Mouse (Mus musculus) spleen, adult 2 months (tissue): ENCODE measurements around the gene Unc119. TPM values are rescaled to one million over a fixed set of nuclear protein-coding genes. Genes with fewer than 3 reads are reported as not detected.

Experiments used
- DNase-seq, 2 experiments: peaks; one replicate each; pipeline versions ENCODE4 v3.0.0 to v3.0.0-alpha.2; 2012 to 2021; ENCODE audit warnings: low spot score in 2 of 2, low read depth in 1 of 2
- H3K27ac ChIP-seq: fragments of 200-500 bp; 2 replicates; pipeline ENCODE4 v1.5.1; 2012; ENCODE audit warnings: low read length, inconsistent platforms; ENCODE audit not compliant: insufficient read depth
- H3K27me3 ChIP-seq: fragments of 200-500 bp; 2 replicates; pipeline ENCODE4 v1.6.1; 2012; ENCODE audit warnings: mild to moderate bottlenecking, moderate library complexity, low read length, inconsistent platforms; ENCODE audit not compliant: control insufficient read depth, insufficient read depth
- H3K36me3 ChIP-seq: fragments of 200-500 bp; 2 replicates; pipeline ENCODE4 v1.6.1; 2012; ENCODE audit warnings: mild to moderate bottlenecking, low read length, inconsistent platforms; ENCODE audit not compliant: control insufficient read depth, insufficient read depth
- H3K4me1 ChIP-seq: fragments of 200-500 bp; 2 replicates; pipeline ENCODE4 v1.6.1; 2011; ENCODE audit warnings: inconsistent platforms; ENCODE audit not compliant: control insufficient read depth, insufficient read depth, insufficient read length
- H3K4me3 ChIP-seq: fragments of 200-500 bp; 2 replicates; pipeline ENCODE4 v1.5.1; 2011; ENCODE audit warnings: mild to moderate bottlenecking, inconsistent platforms; ENCODE audit not compliant: insufficient read depth, insufficient read length; ENCODE audit errors: extremely low read depth
- CTCF ChIP-seq: fragments of 200-500 bp; IDR thresholded peaks from 2 replicates; pipeline ENCODE4 v1.5.1; 2011; ENCODE audit warnings: mild to moderate bottlenecking, inconsistent platforms; ENCODE audit not compliant: insufficient read depth, insufficient read length, insufficient replicate concordance; ENCODE audit errors: extremely low read depth
- POLR2A ChIP-seq: fragments of 200-500 bp; IDR thresholded peaks from 2 replicates; pipeline ENCODE4 v1.6.1; 2011; ENCODE audit warnings: low read depth, low read length, inconsistent platforms
- WGBS: fragments of 180-500 bp; shearing (Covaris S2); methylation state at CpG from one replicate; pipeline ENCODE4 v1.1.7; 2018; 5-methylcytosine and 5-hydroxymethylcytosine counted together
- polyA plus RNA-seq: library from polyadenylated mRNA; depleted of rRNA; stranded (reverse); fragments of >200 nt; gene quantifications from 2 replicates; pipeline ENCODE4 v1.2.3, GENCODE M21; 2012

Unc119 gene
- polyA plus RNA-seq, 1 experiment: 66.6 TPM

DNA sequence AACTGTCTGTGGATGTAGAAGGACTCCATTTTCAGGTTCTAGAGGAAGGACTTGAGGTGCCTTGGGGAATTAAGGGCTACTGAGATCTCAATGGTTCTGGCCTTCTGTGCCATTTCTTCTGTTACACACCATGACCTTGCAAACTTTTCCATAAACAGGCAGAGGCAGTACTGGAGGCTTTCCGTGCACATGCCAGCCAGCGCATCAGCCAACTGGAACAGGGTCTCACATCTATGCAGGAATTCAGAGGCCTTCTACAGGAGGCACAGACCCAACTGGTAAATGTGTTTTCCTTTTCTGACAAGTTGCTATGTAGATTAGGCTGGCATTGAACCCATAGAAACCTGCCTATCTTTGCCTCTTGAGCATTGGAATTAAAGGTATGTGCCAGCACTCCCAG, 29.6 kb upstream of the Unc119 start:
- H3K27me3 ChIP-seq: no peaks in the 10 kb centered on the region
- H3K27ac ChIP-seq: no peak overlapping the region
- no peak overlapping the region for H3K4me3 ChIP-seq
- DNase-seq: no peak
- no peak for TF ChIP-seq POLR2A
- no peak for TF ChIP-seq CTCF
- H3K36me3 ChIP-seq: no peaks in the 10 kb centered on the region
- H3K4me1 ChIP-seq: peaks cover 4% of the 10 kb centered on the region; the same call in 1 of the 2 replicates
- 89% methylated on average over 2 of the region's 2 CpGs for WGBS

DNA sequence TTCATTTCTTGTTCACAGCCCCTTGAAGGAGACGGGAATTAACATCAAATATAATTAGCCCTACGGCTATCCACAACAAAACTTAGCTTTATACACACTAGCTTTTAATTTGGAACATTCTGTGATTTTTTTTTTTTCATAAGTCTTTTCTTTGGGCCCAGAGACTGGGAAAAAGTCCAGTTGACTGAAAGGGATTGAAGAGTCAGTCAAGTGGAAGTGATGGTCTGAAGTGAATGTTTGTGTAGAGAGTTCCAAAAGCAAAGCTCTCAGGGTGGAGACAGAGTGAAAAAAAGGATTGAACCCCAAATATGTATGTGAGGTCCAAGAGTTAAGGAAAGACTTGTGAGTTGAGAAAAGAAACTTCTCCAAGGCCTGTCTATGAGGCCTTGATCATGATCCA, 24.9 kb upstream of the Unc119 start:
- TF ChIP-seq POLR2A (no peak), CTCF (no peak)
- Histone ChIP-seq H3K27ac (no peak overlapping the region), H3K27me3 (no peaks in the 10 kb centered on the region), H3K36me3 (no peaks in the 10 kb centered on the region; the same call in 1 of the 2 replicates), H3K4me3 (no peak overlapping the region), H3K4me1 (peaks cover 10% of the 10 kb centered on the region)
- no peak for DNase-seq
- 94% methylated on average over 2 of the region's 2 CpGs for WGBS

DNA sequence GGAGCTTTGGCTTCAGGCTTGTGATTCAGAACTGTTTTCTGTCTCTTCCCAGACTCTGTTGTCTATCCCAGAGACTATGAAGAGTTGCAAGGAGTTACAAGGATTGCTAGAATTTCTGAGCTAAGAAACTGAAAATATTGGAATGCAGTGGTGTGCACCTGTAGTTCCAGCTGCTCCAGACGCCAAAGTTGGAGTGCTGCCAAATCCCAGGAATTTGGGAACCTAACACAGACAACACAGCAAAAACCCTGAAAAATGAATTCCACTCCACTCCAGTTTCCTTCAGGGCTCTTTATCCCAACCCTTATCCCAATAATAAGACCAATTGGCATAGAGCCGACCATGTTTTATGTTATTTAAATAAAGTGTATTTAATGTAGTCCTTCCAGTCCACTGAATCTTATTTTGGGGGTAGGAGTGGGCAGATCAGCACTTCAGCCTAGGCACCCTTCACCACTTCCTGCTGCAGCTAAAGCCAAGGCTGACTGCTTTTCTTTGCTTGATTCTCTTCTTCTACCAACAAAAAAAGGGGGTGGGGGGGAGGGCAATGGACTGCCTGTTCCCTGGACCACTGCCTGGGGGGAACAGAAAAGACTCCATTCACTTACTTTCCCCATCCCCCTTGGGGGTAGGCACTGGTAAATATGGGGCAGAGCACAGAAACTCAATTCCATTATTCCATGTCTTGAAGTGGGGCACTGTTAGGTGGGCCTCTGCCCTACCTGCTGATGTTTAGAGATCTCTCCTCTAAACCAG, 21.0 kb upstream of the Unc119 start:
- H3K27me3 ChIP-seq: no peaks in the 10 kb centered on the region
- no peaks in the 10 kb centered on the region; the same call in 1 of the 2 replicates for H3K36me3 ChIP-seq
- H3K4me3 ChIP-seq: no peak overlapping the region
- TF ChIP-seq POLR2A (no peak), CTCF (no peak)
- WGBS: 85% methylated on average over 2 of the region's 2 CpGs
- peaks cover 10% of the 10 kb centered on the region for H3K4me1 ChIP-seq
- H3K27ac ChIP-seq: no peak overlapping the region
- no peak for DNase-seq

DNA sequence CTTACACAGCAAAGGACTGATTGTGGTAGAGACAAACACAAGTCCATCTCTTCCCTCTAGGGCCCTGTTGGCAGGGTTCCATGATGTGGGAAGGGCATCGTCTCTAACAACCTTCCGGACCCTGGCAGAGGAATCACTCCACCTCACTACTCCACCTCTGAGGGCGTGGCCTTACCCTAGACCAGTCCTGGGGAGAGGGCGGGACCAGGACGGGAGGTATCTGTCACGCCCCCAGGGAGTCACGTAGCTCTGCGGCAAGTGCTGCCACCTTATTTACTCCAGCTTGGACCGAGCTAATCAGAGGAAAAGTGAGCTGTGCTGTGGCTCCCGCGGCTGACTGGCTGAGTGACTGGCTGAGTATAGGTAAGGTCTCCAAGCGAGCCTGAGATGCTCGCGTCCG, 20.4 kb upstream of the Unc119 start, which contains the start of gene Aldoc:
Gene Aldoc (plus strand): TSS at position 109 of the 400 bp plus-strand sequence.
- no peaks in the 10 kb centered on the region for H3K27me3 ChIP-seq
- H3K36me3 ChIP-seq: no peaks in the 10 kb centered on the region; the same call in 1 of the 2 replicates
- TF ChIP-seq POLR2A: no peak
- peaks cover 10% of the 10 kb centered on the region for H3K4me1 ChIP-seq
- H3K4me3 ChIP-seq: peak within 1 kb of the TSS; percentile 35
- 11% methylated on average over 15 of the region's 15 CpGs for whole genome bisulfite sequencing
- peak; percentile 78 to 87 for DNase-seq
- no peak within 1 kb of the TSS for H3K27ac ChIP-seq

- no peaks in the 10 kb centered on the region; the same call in 1 of the 2 replicates for H3K36me3 ChIP-seq
- 89% methylated on average over 15 of the region's 15 CpGs for WGBS
Measured at GRCm38 (mm10) chr11:78324000-78324785, 19.1 kb upstream of the Unc119 start.

GRCm38 (mm10) chr11:78324965-78325364, 18.3 kb upstream of the Unc119 start:
- TF ChIP-seq POLR2A: no peak
- TF ChIP-seq CTCF: no peak
- Histone ChIP-seq H3K27ac (no peak overlapping the region), H3K36me3 (no peaks in the 10 kb centered on the region), H3K4me1 (peaks cover 12% of the 10 kb centered on the region), H3K27me3 (no peaks in the 10 kb centered on the region), H3K4me3 (no peak overlapping the region)
- WGBS: 95% methylated on average over 12 of the region's 12 CpGs
- no peak for DNase-seq

More at GRCm38 (mm10) chr11:78324000-78324785, 19.1 kb upstream of the Unc119 start:
- TF ChIP-seq CTCF (no peak), POLR2A (no peak)
- no peaks in the 10 kb centered on the region for H3K27me3 ChIP-seq
- DNase-seq: no peak
- peaks cover 11% of the 10 kb centered on the region for H3K4me1 ChIP-seq
- H3K27ac ChIP-seq: no peak overlapping the region
- no peak overlapping the region for H3K4me3 ChIP-seq

- H3K4me1 ChIP-seq: peaks cover 12% of the 10 kb centered on the region
- no peak for DNase-seq
- H3K36me3 ChIP-seq: no peaks in the 10 kb centered on the region
- H3K27me3 ChIP-seq: no peaks in the 10 kb centered on the region
- 95% methylated on average over 4 of the region's 4 CpGs for WGBS
- no peak overlapping the region for H3K27ac ChIP-seq
- TF ChIP-seq CTCF: no peak
- no peak for TF ChIP-seq POLR2A
- no peak overlapping the region for H3K4me3 ChIP-seq
Measured at GRCm38 (mm10) chr11:78327215-78327614, 16.1 kb upstream of the Unc119 start.
